Mouse (Mus musculus): Measurements from ENCODE around the gene Pabpn1l. TPM values are rescaled to one million over a fixed set of nuclear protein-coding genes. Genes with fewer than 3 reads are reported as not detected.
A peak's percentile ranks its signal among the peaks of the same experiment; 100 is the strongest.

Pabpn1l gene
- polyA plus RNA-seq, 1 experiment: 0.11 TPM

- TF ChIP-seq CTCF (conservative IDR thresholded peaks at IDR 0.05; ENCODE audit: insufficient read depth, insufficient read length, low read depth, low read length) (no peak), POLR2A (IDR thresholded peaks at IDR 0.05; ENCODE audit: low read depth, low read length) (no peak)
- no peak overlapping the region for H3K4me3 ChIP-seq (ENCODE audit: insufficient read depth, low read depth, low read length)
- no peaks in the 10 kb centered on the region for H3K36me3 ChIP-seq (ENCODE audit: control insufficient read depth, insufficient read depth, low read length)
- WGBS: 70% methylated on average over 3 of the region's 3 CpGs
- DNase-seq: peak; percentile 84
- H3K4me1 ChIP-seq (ENCODE audit: control insufficient read depth, insufficient read depth, low read length): peaks cover 19% of the 10 kb centered on the region
- no peak overlapping the region for H3K27ac ChIP-seq (ENCODE audit: insufficient read depth, low read depth, low read length)
- H3K27me3 ChIP-seq (replicated peaks; ENCODE audit: control insufficient read depth, insufficient read depth, low read length): no peaks in the 10 kb centered on the region
Observed at GRCm38 (mm10) chr8:122572751-122573150, 49.8 kb downstream of the Pabpn1l start.

GRCm38 (mm10) chr8:122571750-122572267 lies 50.7 kb downstream of the Pabpn1l start:
- no peak overlapping the region for H3K27ac ChIP-seq (ENCODE audit: insufficient read depth, low read depth, low read length)

DNA sequence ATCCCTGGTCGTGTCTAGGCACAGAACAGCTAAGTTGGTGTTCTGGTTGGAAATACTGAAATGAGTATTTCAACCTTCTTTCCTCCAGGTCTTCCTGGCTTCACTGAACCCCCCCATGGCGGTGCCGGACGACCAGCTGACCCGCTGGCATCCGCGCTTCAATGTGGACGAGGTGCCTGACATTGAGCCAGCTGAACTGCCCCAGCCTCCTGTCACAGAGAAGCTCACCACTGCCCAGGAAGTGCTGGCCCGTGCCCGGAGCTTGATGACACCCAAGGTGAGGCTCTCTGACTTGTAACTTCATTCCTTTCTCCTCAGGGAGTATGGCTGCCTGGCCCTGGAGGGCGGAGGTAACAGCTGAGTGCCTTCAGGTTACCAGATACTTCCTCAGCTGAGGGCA lies 51.4 kb downstream of the Pabpn1l start:
- TF ChIP-seq CTCF (conservative IDR thresholded peaks at IDR 0.05; ENCODE audit: insufficient read depth, insufficient read length, low read depth, low read length): no peak
- no peak for TF ChIP-seq POLR2A (IDR thresholded peaks at IDR 0.05; ENCODE audit: low read depth, low read length)
- no peaks in the 10 kb centered on the region for H3K27me3 ChIP-seq (replicated peaks; ENCODE audit: control insufficient read depth, insufficient read depth, low read length)
- no peak overlapping the region for H3K27ac ChIP-seq (ENCODE audit: insufficient read depth, low read depth, low read length)
- H3K4me1 ChIP-seq (ENCODE audit: control insufficient read depth, insufficient read depth, low read length): peaks cover 25% of the 10 kb centered on the region
- H3K36me3 ChIP-seq (ENCODE audit: control insufficient read depth, insufficient read depth, low read length): no peaks in the 10 kb centered on the region
- 90% methylated on average over 11 of the region's 11 CpGs for WGBS
- no peak overlapping the region for H3K4me3 ChIP-seq (ENCODE audit: insufficient read depth, low read depth, low read length)
- DNase-seq: no peak

More at GRCm38 (mm10) chr8:122571750-122572267, 50.7 kb downstream of the Pabpn1l start:
- peaks cover 23% of the 10 kb centered on the region for H3K4me1 ChIP-seq (ENCODE audit: control insufficient read depth, insufficient read depth, low read length)
- no peaks in the 10 kb centered on the region for H3K36me3 ChIP-seq (ENCODE audit: control insufficient read depth, insufficient read depth, low read length)
- WGBS: 92% methylated on average over 17 of the region's 17 CpGs
- DNase-seq: no peak
- H3K27me3 ChIP-seq (replicated peaks; ENCODE audit: control insufficient read depth, insufficient read depth, low read length): no peaks in the 10 kb centered on the region
- TF ChIP-seq POLR2A (IDR thresholded peaks at IDR 0.05; ENCODE audit: low read depth, low read length): no peak
- TF ChIP-seq CTCF (conservative IDR thresholded peaks at IDR 0.05; ENCODE audit: insufficient read depth, insufficient read length, low read depth, low read length): no peak
- no peak overlapping the region for H3K4me3 ChIP-seq (ENCODE audit: insufficient read depth, low read depth, low read length)

- no peaks in the 10 kb centered on the region for H3K36me3 ChIP-seq (ENCODE audit: control insufficient read depth, insufficient read depth, low read length)
- peaks cover 14% of the 10 kb centered on the region for H3K4me1 ChIP-seq (ENCODE audit: control insufficient read depth, insufficient read depth, low read length)
- 95% methylated on average over 16 of the region's 16 CpGs for WGBS
- H3K4me3 ChIP-seq (ENCODE audit: insufficient read depth, low read depth, low read length): no peak overlapping the region
- H3K27ac ChIP-seq (ENCODE audit: insufficient read depth, low read depth, low read length): no peak overlapping the region
- TF ChIP-seq CTCF (conservative IDR thresholded peaks at IDR 0.05; ENCODE audit: insufficient read depth, insufficient read length, low read depth, low read length): no peak
- no peak for TF ChIP-seq POLR2A (IDR thresholded peaks at IDR 0.05; ENCODE audit: low read depth, low read length)
- H3K27me3 ChIP-seq (replicated peaks; ENCODE audit: control insufficient read depth, insufficient read depth, low read length): no peaks in the 10 kb centered on the region
- no peak for DNase-seq
Observed at GRCm38 (mm10) chr8:122569996-122570395, 52.5 kb downstream of the Pabpn1l start.

Other genes starting within 250 kb of the Pabpn1l start
- 23.3 and 24.1 TPM in 2 replicates for gene Zc3h18, start 246.1 kb downstream of the Pabpn1l start, polyA plus RNA-seq (2012; rRNA removed)
- 0.11 TPM in 1 of 2 replicates, not detected in the other for gene Il17c, start 200.7 kb downstream of the Pabpn1l start, polyA plus RNA-seq (2012; rRNA removed)
- gene Cyba, start 189.8 kb downstream of the Pabpn1l start, polyA plus RNA-seq (2012; rRNA removed): 1,266 and 1,342 TPM in 2 replicates
- gene Mvd, start 179.3 kb downstream of the Pabpn1l start, polyA plus RNA-seq (2012; rRNA removed): 68.7 and 77.3 TPM in 2 replicates
- 1.6 and 1.7 TPM in 2 replicates for gene Snai3, start 162.0 kb downstream of the Pabpn1l start, polyA plus RNA-seq (2012; rRNA removed)
- 64.4 and 64.5 TPM in 2 replicates for gene Rnf166, start 146.7 kb downstream of the Pabpn1l start, polyA plus RNA-seq (2012; rRNA removed)
- gene Ctu2, start 146.6 kb downstream of the Pabpn1l start, polyA plus RNA-seq (2012; rRNA removed): 16.8 and 21.1 TPM in 2 replicates
- gene Piezo1, start 71.4 kb downstream of the Pabpn1l start, polyA plus RNA-seq (2012; rRNA removed): 102 and 121 TPM in 2 replicates
- gene Cdt1, start 54.7 kb downstream of the Pabpn1l start, polyA plus RNA-seq (2012; rRNA removed): 7.1 and 8.6 TPM in 2 replicates
- 177 and 190 TPM in 2 replicates for gene Aprt, start 45.8 kb downstream of the Pabpn1l start, polyA plus RNA-seq (2012; rRNA removed)
- 36.2 and 44.5 TPM in 2 replicates for gene Galns, start 11.3 kb downstream of the Pabpn1l start, polyA plus RNA-seq (2012; rRNA removed)
- 258 and 302 TPM in 2 replicates for gene Trappc2l, start 11.1 kb downstream of the Pabpn1l start, polyA plus RNA-seq (2012; rRNA removed)
- 5.5 and 6.7 TPM in 2 replicates for gene Cbfa2t3, start 76.4 kb upstream of the Pabpn1l start, polyA plus RNA-seq (2012; rRNA removed)
- 73.9 and 74.9 TPM in 2 replicates for gene Acsf3, start 152.7 kb upstream of the Pabpn1l start, polyA plus RNA-seq (2012; rRNA removed)
- 0.11 TPM in 1 of 2 replicates, not detected in the other for gene Cdh15, start 225.2 kb upstream of the Pabpn1l start, polyA plus RNA-seq (2012; rRNA removed)

All from kidney, adult 2 months (tissue).